Mouse (Mus musculus) bone marrow, adult 2 months (tissue): ENCODE data around the gene Pcif1.

ENCODE experiments used
- CTCF ChIP-seq: fragments of 200-500 bp; IDR thresholded peaks from 2 replicates; pipeline ENCODE4 v1.5.1; 2011; ENCODE audit warnings: low read length, control low read depth; ENCODE audit not compliant: control insufficient read depth, insufficient read depth
- POLR2A ChIP-seq: fragments of 200-500 bp; IDR thresholded peaks from 2 replicates; pipeline ENCODE4 v1.6.1; 2011; ENCODE audit warnings: low read depth, mild to moderate bottlenecking, control low read depth, low read length, borderline replicate concordance; ENCODE audit not compliant: control insufficient read depth

DNA sequence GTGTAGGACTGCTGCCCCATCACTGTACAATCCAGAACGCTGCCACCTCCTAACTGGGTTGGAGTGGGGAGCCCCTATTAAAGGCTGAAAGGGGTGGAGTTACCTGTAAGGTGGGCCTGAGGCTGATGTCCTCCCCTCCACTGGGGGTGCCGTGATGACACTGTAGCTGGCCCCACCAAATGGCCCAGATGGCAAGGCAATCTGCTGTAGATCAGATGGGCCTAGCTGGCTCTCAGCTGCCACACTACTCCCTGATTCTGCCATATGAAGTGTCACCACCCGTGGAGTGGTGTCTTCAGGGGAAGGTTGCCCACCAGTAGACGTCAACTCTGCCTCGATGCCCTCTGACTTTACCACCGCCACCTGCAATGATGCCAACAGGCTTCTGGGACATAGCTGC, 16.8 kb downstream of the Pcif1 start:
- TF ChIP-seq POLR2A (no peak), CTCF (no peak)
